Mouse (Mus musculus): ENCODE data around the gene Plekha5. TPM values are rescaled to one million over a fixed set of nuclear protein-coding genes. Genes with fewer than 3 reads are reported as not detected.

Plekha5 gene
- total and polyA plus RNA-seq, 3 experiments: 0.55 TPM; not detected in 2

DNA sequence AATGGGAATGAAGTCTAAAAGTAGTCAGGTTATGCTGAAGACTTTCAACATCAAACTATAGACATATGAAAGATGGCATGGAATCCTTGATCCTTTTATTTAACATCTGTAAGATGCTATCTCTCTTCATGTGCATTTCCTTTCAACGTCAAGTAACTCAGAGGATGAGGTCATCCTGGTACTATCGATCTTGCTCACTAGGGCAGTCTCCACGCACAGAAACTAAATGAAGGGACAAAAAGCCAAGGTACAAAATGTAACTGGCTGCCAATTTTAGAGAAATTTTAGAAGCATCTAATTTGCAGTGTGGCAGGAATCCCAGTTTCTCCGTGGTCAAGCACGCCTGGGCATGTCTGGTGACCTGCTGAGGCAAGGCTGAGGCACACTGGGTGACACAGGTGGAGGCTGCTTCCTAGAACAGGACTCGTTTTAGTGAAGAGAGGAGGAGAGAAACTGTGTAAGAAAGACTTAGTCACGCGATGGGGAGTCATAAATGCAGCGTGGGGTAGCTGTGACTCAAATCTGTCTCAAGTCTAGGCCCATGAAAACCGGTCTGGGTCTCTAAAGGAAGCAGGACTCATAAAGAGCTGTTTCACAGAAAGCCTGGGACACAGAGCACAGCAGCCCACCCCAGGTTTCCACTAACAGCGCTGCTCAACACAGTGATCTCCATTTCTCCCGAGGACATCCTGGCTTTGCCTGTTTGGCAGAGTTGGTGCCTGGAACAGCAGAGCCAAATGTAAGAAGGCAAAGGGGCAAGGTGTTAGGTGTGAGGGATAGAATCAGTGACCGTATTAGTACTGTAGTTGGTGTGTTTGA is 196.9 kb downstream of the Plekha5 start:
- DNase-seq (ENCODE audit: low spot score) (no peak), ATAC-seq (ENCODE audit: extremely low read depth, insufficient number of reproducible peaks, low FRiP score, poor library complexity, severe bottlenecking) (no peak)
- Histone ChIP-seq H3K4me1 (ENCODE audit: insufficient read depth, low read depth, low read length) (peaks cover 37% of the 10 kb centered on the region), H3K27me3 (ENCODE audit: insufficient read depth, low read length) (no peaks in the 10 kb centered on the region), H3K36me3 (replicated peaks) (peaks cover 2% of the 10 kb centered on the region), H3K9me3 (replicated peaks) (no peaks in the 10 kb centered on the region), H3K4me3 (ENCODE audit: low read depth, low read length) (no peak overlapping the region; the same call in 1 of the 2 replicates)
- TF ChIP-seq CTCF (IDR thresholded peaks at IDR 0.05; ENCODE audit: low read depth, low read length) (no peak), TAL1 (conservative IDR thresholded peaks at IDR 0.05; ENCODE audit: low read depth, low read length) (no peak), POLR2AphosphoS5 (IDR thresholded peaks at IDR 0.05; ENCODE audit: insufficient replicate concordance, low read depth, low read length) (no peak), GATA1 (IDR thresholded peaks at IDR 0.05; ENCODE audit: borderline replicate concordance, low read length) (no peak), GATA2 (IDR thresholded peaks at IDR 0.05; ENCODE audit: borderline replicate concordance, low read depth, low read length) (no peak)

DNA sequence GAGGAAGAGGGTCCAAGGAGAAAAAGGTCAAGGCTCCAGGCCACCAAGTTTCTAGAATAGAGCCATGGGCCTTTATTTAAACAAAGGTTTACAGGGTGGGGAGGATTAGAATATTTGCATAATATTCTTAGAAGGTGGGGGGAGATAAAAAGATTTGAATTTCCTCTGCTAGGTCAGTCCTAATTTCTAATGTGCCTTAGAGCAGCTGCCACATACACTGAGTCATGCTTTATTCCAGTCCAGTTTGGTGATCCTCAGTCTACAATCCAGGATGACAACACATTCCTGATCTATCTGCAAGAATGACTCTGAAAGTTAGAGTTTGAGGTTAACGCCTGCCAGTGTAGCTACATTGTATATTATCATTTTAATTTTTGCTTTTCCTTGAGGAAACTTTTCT is 197.8 kb downstream of the Plekha5 start:
- ATAC-seq (ENCODE audit: extremely low read depth, insufficient number of reproducible peaks, low FRiP score, poor library complexity, severe bottlenecking) (no peak), DNase-seq (ENCODE audit: low spot score) (no peak)
- Histone ChIP-seq H3K4me1 (ENCODE audit: insufficient read depth, low read depth, low read length) (peaks cover 43% of the 10 kb centered on the region), H3K4me3 (ENCODE audit: low read depth, low read length) (no peak overlapping the region), H3K27me3 (ENCODE audit: insufficient read depth, low read length) (no peaks in the 10 kb centered on the region), H3K36me3 (replicated peaks) (peaks cover 10% of the 10 kb centered on the region), H3K9me3 (replicated peaks) (no peaks in the 10 kb centered on the region)
- no peak for TF ChIP-seq CTCF (IDR thresholded peaks at IDR 0.05; ENCODE audit: low read depth, low read length)
- TF ChIP-seq POLR2AphosphoS5 (IDR thresholded peaks at IDR 0.05; ENCODE audit: insufficient replicate concordance, low read depth, low read length): no peak
- TF ChIP-seq GATA1 (IDR thresholded peaks at IDR 0.05; ENCODE audit: borderline replicate concordance, low read length): no peak
- TF ChIP-seq GATA2 (IDR thresholded peaks at IDR 0.05; ENCODE audit: borderline replicate concordance, low read depth, low read length): no peak
- no peak for TF ChIP-seq TAL1 (conservative IDR thresholded peaks at IDR 0.05; ENCODE audit: low read depth, low read length)

DNA sequence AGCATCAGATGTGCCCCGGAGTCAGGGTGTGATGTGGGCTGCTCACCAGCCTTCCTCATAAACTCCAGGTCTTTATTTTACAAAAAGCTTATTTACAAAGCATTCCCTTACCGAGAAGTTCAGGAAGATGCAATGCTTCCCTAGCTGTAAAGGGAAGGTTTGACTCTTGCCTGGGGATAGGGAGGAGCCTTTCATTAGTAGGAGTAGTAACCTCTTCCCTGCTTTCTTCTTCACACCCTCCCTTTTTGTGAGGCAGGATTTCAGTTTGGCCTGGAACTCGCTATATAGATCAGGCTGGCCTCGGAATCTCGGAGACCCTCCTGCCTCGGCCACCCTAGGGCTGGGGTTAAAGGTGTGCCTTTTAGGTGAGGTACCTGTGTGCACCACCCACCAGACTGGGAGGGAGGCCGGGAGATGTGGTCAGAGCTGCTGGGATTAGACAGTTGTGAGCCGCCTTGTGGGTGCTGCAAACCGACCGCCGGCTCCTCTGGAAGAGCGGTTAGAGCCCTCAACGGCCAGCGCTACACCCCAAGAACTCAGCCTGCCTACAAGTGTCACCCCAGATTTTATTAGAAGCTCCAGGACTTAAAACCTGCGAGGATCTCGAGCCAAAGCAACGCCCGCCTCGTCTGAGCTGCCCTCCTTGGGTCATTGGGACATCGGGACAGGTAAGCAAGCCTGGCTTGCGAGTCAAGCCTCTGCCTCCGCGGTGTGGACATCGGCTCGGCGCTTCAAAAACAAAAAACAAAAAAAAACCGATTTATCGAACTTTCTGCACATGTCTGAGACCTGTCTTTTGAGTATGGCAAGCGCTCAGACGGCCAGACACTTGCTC is 198.8 kb downstream of the Plekha5 start, which contains the start of gene Aebp2:
Gene Aebp2, plus strand, starts transcription at position 273 of the 835 bp plus-strand sequence.
- ATAC-seq (ENCODE audit: extremely low read depth, insufficient number of reproducible peaks, low FRiP score, poor library complexity, severe bottlenecking) (peak; percentile 18; the same call in 1 of the 2 replicates), DNase-seq (ENCODE audit: low spot score) (no peak)
- Histone ChIP-seq H3K27me3 (ENCODE audit: insufficient read depth, low read length) (no peaks in the 10 kb centered on the region), H3K9me3 (replicated peaks) (no peaks in the 10 kb centered on the region), H3K4me3 (ENCODE audit: low read depth, low read length) (peak within 1 kb of the TSS; percentile 93), H3K36me3 (replicated peaks) (peaks cover 12% of the 10 kb centered on the region), H3K4me1 (ENCODE audit: insufficient read depth, low read depth, low read length) (peaks cover 50% of the 10 kb centered on the region)
- TF ChIP-seq TAL1 (conservative IDR thresholded peaks at IDR 0.05; ENCODE audit: low read depth, low read length) (no peak), GATA2 (IDR thresholded peaks at IDR 0.05; ENCODE audit: borderline replicate concordance, low read depth, low read length) (no peak), POLR2AphosphoS5 (IDR thresholded peaks at IDR 0.05; ENCODE audit: insufficient replicate concordance, low read depth, low read length) (no peak), CTCF (IDR thresholded peaks at IDR 0.05; ENCODE audit: low read depth, low read length) (no peak), GATA1 (IDR thresholded peaks at IDR 0.05; ENCODE audit: borderline replicate concordance, low read length) (no peak)

DNA sequence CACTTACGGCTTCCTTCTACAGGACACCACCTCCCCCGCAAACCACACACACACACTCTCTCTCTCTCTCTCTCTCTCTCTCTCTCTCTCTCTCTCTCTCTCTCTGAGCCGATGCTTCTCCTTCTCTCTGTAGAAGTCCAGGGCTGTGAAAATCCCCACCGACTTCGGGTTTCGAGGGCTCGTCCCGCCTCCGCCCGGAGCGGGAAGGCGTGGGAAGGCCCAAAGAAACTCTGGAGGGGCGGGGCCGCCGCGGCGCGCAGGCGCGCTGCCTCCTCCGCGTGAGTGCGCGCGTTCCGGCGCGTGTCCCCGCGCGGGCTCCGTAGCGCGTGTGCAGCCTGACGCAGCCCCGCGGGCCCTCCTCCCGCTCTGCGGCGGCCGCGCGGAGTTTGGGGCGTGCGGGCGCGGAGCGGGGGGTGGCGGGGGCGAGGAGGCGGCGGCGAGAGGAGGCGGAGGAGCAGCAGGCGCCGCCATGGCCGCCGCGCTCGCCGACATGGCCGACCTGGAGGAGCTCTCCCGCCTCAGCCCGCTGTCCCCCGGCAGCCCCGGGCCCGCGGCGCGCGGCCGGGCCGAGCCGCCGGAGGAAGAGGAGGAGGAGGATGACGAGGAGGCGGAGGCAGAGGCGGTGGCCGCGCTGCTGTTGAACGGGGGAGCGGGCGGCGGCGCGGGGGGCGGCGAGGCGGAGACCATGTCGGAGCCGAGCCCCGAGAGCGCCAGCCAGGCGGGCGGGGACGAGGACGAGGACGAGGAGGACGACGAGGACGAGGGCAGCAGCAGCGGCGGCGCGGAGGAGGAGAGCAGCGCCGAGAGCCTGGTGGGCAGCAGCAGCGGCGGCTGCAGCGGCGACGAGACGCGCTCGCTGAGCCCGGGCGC is 199.6 kb downstream of the Plekha5 start:
- H3K9me3 ChIP-seq (replicated peaks): no peaks in the 10 kb centered on the region
- peaks cover 12% of the 10 kb centered on the region for H3K36me3 ChIP-seq (replicated peaks)
- H3K27me3 ChIP-seq (ENCODE audit: insufficient read depth, low read length): no peaks in the 10 kb centered on the region
- peak; percentile 74 for DNase-seq (ENCODE audit: low spot score)
- TF ChIP-seq TAL1 (conservative IDR thresholded peaks at IDR 0.05; ENCODE audit: low read depth, low read length) (no peak), GATA1 (IDR thresholded peaks at IDR 0.05; ENCODE audit: borderline replicate concordance, low read length) (no peak), GATA2 (IDR thresholded peaks at IDR 0.05; ENCODE audit: borderline replicate concordance, low read depth, low read length) (no peak)
- peaks cover 55% of the 10 kb centered on the region for H3K4me1 ChIP-seq (ENCODE audit: insufficient read depth, low read depth, low read length)
- ATAC-seq (ENCODE audit: extremely low read depth, insufficient number of reproducible peaks, low FRiP score, poor library complexity, severe bottlenecking): peak; percentile 51
- peak overlapping the region; percentile 93 for H3K4me3 ChIP-seq (ENCODE audit: low read depth, low read length)

DNA sequence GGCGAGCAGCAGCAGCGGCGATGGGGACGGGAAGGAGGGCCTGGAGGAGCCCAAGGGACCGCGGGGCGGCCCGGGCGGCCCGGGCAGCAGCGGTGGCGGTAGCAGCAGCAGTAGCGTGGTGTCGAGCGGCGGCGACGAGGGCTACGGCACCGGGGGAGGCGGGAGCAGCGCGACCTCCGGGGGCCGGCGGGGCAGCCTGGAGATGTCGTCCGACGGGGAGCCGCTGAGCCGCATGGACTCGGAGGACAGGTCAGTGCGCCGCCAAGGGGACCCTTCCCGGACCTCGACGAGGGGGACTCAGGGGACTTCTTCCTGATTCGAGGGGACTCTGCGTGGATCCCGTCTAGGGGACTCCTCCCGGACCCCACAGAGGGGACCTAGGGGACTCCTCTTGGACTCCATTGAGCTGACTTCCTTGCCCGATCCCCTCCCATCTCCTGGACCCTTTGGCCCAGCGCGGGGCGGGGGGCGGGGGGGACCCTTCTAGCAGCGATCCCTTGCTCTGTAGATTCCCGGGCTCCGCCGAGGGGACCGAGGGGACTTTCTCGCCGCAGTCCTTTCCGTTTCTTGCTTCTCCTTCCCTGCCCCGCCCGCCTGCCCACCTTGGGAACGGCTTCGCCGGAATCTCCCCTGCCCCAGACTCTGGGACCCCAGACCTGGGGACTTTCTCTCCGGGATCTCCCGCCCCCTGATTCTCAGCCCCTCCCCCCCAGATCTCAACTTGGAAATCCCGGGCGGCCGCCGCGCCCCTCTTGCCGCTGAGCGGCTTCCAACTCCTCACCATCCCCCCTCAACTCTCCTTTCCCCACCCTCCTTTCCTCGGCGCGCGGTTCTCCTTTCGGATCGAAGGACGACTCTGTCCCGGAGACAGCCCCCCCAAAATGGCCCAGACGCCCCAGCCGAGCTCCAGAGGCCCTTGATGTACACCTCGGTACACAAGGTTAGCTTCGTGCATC is 200.5 kb downstream of the Plekha5 start:
- TF ChIP-seq GATA1 (IDR thresholded peaks at IDR 0.05; ENCODE audit: borderline replicate concordance, low read length) (no peak), CTCF (IDR thresholded peaks at IDR 0.05; ENCODE audit: low read depth, low read length) (no peak), GATA2 (IDR thresholded peaks at IDR 0.05; ENCODE audit: borderline replicate concordance, low read depth, low read length) (no peak), POLR2AphosphoS5 (IDR thresholded peaks at IDR 0.05; ENCODE audit: insufficient replicate concordance, low read depth, low read length) (no peak), TAL1 (conservative IDR thresholded peaks at IDR 0.05; ENCODE audit: low read depth, low read length) (no peak)
- peak; percentile 55 for DNase-seq (ENCODE audit: low spot score)
- peaks cover 15% of the 10 kb centered on the region for H3K36me3 ChIP-seq (replicated peaks)
- peak overlapping the region; percentile 93 for H3K4me3 ChIP-seq (ENCODE audit: low read depth, low read length)
- peaks cover 55% of the 10 kb centered on the region for H3K4me1 ChIP-seq (ENCODE audit: insufficient read depth, low read depth, low read length)
- no peaks in the 10 kb centered on the region for H3K27me3 ChIP-seq (ENCODE audit: insufficient read depth, low read length)
- H3K9me3 ChIP-seq (replicated peaks): no peaks in the 10 kb centered on the region
- ATAC-seq (ENCODE audit: extremely low read depth, insufficient number of reproducible peaks, low FRiP score, poor library complexity, severe bottlenecking): no peak

Data from G1E (cell line).